Mouse (Mus musculus) spleen, postnatal 36 days (tissue): ENCODE results near the gene 2210016L21Rik.
A peak's percentile ranks its signal among the peaks of the same experiment; 100 is the strongest.

ENCODE experiments used
- DNase-seq, 2 experiments: peaks; one replicate each; pipeline ENCODE4 v3.0.0; 2022; ENCODE audit warnings: low spot score in 2 of 2, mixed read lengths in 1 of 2

The 2210016L21Rik gene

DNA sequence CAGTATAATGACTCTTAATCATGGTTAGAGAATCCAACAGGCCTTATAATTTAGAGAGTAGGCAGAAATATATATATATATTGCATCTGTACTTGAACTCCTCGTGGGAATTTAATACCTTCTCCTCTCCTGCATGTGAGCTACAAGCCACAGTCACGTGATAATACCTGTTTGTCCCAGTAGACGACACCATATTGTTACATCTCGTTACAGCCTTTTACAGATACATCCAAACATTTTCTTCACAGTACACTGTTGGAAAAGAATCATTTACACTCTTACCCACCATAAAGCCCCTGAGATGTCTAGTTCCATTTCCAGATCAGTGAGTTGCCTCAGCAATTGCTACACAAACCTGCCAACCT is 790 bp downstream of the 2210016L21Rik start:
- no peak for DNase-seq

DNA sequence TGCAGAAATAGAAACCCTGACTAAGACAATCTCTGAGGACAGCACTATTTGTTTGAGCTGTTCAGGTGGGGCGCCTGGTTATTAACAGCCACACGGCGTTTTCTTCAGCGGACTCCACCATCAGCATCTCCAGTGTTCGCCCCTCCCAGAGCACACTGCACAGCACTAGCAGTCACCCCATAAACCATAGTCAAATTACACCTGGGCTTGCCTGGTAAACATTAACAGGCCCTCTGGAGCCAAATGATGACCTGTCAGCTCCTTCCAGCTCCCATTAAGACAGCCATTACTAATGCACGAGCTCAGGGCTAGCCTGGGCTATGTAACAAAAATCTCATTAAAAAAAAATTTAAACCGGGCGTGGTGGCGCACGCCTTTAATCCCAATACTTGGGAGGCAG is 3.1 kb downstream of the 2210016L21Rik start:
- DNase-seq = no peak

DNA sequence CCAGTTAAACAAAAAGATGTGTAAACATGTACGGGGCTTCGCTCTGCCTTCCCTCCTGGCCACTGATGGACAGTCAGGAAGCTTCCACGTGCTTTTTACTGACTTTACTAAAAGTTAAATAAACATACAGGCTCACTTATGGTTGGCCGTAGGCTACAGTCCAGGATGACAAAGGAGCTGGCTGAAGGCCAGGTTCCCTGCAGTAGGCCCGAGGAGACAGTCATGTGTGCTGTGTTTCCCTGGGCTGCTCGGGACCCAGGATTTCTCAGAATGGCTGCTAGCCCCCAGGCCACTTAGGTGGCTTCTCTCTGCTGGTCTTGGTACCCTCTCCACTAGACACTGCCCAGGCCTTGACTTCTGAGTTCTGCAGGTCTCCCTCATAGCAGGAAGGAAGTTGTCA is 6.9 kb downstream of the 2210016L21Rik start:
- no peak for DNase-seq

DNA sequence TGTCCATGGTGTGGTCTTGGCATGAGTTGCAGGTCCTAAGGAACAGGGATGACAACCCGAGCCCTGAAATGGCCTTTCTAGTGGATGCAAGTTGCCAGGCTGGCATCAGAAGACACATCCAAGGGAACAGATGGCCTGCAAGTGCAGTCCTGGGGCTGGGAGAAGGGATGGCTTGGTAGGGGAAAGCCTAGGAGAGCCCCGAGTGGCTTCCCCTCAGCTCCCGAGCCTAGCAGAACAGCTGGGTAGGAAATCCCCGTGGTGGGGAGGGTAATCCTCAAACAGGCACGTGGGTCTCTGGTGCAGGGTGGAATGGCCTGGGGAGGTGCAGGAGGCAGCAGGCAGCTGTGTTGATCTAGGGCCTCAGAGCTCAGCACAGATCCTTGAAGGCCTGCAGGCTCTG is 7.4 kb downstream of the 2210016L21Rik start:
- no peak for DNase-seq

DNA sequence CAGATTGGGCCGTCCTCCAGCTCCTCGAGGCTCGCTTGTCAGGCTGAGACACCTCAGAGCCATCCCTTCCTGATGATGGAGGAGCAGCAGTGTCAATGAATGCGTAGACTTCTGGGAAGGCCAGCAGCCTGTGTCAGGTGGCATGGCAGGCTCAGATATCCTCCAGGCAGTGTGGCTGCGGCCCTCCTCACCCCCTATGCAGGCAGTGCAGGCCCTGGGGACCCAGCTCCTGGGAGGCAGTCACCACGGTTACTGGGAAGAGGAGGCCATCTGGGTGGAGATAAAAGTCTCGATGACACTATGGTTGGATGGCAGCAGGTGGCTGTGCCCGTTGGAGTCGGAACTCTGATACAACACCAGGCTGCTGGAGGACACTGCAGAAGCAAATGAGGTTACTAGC is 7.9 kb downstream of the 2210016L21Rik start:
- DNase-seq = no peak

DNA sequence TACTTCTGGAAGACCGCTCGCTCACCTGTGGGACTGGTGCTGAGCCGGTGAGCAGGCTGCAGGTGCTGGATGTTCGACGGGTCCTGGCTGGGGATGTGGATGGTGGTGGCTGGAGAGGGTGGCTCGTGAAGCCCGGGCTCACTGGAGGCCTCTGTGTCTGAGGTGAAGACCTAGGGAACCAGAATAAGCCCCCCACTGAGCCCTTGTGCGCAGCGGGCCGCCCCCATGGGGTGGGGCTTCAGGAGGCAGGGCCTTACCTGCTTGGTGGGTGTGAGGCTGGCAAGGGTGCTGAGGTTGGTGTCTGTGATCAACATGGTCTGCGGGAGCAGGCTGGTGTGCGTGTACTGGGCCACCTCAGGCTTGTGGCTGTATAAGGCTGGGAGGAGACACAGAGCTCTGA is 8.7 kb downstream of the 2210016L21Rik start:
- DNase-seq = no peak

DNA sequence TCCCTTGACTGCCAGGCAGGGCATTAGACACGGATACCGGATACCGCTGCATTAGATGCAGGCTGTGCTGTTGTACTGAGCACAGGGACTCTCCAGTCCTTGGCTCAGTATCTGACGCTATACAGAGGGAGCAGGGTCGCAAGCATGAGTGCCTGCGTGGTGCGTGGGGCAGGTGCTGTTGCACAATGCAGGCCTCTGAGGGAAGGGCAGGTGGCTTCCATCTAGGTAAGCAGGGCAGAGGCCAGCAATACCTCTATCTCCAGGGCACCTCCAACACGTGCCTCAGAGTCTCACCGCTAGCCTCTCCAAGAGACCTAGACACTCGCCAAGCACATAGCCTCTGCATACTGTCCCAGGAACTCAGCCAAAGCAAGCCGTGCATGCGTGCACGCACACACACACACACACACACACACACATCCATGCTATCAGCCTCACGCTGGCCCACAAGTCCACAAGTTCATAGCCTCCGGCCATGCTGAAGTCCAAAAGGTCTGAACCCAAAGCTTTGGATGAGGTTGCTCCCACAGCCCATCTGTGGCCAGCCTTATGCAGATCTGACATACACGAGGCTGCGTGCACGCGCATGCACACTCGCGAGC is 9.4 kb downstream of the 2210016L21Rik start:
- no peak for DNase-seq

DNA sequence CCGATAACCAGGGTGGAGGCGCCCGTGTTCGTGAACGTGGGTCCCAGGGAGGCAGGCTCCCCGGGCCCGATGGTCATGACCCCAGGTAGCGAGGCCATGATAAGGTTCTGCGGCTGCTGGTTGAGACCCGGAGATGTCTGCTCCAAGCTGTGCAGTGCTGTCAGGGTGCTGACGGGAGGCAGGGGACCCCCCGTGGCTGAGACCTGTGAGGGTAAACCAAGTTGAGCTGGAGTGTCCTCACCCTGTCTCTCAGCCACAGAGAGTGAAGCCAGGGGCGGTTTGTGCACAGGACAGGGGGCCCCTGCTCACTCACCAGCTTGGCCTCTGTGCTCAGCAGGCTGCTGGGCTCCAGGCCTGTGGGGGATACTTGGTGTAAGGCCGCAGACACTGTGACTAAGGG is 11.4 kb downstream of the 2210016L21Rik start:
- no peak for DNase-seq

DNA sequence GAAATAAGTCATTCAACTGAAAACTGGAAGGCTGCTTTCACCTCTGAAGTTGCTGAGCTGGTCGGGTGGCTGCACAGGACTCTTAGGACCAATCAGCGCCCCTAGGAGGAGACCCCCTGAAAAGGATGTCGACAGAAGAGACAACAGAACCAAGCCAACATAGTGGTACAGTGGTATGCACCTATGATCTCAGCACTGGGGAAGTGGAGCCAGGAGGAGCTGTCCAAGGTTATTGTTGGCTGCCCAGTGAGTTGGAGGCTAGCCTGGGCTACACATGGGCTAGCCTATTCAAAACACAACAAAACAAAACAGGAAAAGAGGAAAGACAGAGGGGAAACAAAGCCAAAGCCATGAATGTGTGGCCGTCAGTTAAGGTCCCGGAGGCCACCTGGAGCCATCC is 16.1 kb downstream of the 2210016L21Rik start:
- DNase-seq = no peak

DNA sequence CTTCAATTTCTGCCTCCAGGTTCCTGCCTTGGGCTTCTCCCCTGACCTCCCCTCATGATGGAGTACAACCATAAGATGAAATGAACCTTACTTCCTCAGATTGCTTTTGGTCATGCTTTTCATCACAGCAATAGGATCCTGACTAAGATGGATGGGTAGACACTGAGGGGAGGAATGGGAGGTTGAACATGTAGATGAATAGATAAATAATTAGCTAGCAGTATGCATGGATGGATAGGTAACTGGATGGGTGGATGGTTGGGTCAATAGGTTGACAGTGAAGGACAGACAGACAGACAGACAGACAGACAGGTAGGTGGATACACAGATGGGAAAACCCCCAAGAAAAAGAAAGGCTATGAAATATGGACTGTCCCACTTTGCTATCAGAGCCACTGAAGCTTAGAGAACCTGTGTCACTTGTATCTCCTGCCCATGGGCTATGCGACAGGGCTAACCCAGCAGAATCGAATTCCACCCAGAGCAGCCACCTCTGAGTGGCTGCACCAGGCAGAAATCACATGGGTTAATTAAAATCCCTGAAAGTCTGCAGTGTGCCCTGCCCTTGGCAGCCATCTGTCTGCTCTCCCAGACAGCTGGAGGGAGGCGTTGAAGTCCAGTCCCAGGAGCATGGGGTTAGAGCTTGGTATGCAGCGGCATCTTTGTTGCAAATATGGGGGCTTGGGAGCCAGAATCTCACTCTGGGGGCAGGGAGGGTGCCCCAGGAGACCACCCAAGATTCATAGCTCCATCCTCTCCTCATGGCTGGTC is 19.8 kb downstream of the 2210016L21Rik start:
- no peak for DNase-seq

DNA sequence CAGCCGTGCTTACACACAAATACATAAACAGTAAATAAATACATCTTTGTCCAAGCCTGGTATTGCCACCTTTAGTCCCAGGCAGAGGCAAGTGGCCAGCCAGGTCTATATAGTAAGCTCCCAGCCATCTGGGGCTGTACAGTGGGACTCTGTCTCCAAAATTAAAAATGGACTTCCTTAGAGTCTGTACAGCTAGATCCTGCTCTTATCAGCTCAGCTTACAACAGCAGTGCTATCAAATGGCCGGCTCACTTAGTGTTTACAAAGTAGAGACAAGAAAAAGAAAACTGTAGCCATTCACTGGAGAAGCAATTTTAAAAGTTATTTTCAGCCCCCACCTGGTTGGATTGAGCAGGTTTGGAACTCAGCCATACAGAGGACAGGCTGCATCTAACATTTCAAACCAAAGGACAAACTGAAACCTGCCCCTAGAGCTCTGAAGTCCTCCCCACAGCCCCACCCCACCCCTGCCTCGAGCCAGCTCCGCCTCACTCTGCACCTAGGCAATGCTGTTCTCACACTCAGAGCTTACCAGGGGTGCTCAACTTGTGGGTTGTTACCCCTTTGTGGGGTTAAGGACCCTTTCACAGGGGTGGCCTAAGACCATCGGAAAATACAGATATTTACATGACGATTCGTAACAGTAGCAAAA is 22.5 kb downstream of the 2210016L21Rik start:
- DNase-seq = no peak

DNA sequence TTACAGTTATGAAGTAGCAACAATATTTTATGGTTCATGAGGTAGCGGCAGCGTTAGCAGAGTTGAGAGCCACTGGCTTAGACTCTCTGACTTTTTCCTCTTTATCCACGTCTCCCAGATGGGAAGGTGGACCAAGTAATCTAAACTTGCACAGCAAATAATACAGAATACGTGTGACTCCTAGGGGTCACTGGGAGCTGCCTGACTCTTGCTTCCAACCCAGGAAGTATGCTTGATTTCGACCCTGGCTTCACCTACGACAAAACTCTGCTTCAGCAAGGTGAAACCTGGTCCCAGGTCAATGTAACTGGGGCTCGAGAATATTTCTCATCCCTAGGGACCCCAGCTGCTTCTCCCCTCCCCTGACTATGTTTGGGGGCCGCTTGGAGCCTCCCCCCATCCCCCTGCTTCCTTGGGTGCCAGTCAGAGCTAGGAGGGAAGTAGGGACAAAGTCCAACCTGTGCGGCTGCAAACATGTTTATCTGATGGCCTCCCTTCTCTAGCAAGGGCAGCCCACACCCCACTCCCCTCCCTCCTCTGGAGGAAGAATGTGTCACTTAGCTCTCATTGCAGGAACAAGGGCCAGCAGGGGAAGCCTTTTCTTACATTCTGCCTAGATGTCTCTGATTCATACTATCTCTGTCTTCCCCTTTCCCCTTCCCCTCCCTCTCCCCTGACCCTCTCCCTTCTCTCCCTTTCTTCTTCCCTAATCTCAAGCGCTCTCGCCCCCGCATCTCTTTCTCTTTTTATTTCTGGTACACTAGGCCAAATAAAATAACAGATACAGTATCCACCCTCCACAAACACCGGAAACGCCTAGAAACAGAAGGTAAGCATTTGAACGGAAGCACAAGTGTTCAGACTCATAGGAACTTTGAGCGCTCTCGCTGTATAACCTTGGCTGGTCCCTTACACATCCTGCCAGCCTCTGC is 23.3 kb downstream of the 2210016L21Rik start:
- no peak for DNase-seq

DNA sequence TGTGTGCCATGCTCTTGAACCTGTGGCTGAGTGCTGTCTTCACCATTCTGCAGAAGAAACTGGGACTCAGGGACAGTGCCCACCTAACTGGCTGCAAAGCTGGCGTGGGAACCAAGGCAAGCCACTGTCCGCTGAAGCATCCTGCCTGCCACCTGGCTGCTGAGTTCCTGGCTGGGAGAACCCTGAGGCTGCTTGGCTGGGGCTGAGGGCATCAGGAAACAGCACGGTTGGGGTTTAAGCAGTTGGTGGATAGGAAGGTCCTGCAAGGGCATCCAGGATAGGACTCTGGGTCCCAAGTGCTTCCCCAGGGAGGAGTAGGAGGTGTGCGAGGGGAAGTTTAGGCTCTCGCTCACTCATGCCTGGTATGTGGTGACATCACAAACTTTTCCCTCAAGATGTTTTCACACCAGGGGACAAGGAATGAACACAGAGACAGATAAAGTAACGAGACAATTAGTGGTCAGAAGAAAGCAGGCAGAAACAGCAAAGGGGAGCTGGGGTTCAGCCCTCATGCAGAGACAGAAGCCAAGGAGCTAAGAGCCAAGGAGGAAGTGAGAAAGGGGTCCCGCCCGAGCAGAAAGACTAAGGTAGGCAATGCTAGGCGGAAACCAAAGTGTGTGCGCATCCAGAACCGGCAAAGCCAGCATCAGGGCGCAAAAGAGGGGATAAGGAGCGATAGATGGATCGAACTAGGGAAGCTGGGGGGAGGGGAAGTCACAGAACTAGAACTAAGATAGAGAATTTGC is 25.7 kb downstream of the 2210016L21Rik start:
- peak in 1 of 2 experiments; percentile 22 for DNase-seq

DNA sequence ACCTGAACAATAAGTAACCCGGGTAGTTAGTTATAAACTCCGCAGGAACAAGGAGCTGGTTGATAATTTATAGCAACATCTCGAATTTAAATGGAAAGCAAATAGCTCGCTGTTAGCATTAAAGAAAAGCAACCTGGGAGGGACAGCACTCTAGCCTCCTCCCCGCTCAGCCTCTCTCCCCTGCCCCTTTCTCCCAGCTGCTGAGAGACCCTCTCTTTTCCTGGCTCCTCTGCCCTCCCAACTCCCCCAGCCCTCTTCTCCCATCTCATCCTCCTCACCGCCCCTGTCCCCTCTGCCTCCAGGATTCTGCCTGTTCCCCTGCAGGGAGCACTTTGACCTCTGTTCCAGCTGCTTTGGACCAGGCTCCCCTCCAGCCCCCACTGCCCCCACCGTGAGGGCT is 26.7 kb downstream of the 2210016L21Rik start:
- DNase-seq = no peak

DNA sequence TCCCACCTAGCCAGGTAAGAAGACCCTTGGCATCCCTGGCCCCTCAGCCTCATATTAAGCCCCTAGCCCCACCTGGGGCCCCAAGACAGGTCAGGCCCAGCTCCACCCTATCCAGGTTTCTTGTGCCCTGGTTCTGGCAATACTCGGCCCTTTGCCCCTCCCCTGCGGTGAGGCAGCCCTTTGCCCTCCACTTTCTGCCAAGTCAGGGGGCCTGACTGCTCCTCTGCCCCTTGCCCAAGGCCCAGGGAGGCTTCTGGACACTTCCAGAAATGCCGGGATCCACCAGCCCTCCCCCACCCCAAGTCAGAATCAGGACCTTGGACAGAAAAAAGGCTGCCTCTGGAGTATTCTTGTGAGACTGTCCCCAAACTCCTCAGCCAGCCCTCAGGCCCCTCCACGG is 27.1 kb downstream of the 2210016L21Rik start:
- no peak for DNase-seq

DNA sequence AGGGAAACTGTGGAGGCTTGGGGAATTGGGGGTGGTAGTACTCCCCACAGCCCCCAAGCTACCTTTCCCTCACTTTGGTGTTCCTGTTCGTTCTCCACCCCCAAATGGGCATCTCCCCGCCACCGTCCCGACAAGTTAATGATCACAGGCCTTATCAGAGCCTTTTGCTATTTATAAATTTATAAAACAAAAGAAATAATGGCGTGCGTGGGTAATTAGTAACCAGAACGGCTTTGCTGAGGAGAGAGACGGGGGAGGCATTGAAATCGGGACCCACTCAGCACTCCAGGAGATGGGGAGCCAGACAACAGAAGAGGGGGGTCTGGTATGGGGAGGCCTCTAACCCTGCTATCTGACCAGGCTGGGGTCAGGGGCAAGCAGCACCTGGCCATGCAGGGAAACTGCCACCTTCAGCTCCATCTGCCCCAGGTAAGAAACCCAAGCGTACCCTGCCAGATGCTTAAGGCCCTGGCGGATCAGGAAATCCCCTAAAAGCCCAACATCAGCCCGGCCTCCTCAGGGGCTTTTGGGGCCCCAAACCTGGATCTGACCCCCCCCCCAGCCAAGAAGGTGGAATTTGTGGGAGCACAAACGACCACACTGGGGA is 27.8 kb downstream of the 2210016L21Rik start:
- DNase-seq = no peak

DNA sequence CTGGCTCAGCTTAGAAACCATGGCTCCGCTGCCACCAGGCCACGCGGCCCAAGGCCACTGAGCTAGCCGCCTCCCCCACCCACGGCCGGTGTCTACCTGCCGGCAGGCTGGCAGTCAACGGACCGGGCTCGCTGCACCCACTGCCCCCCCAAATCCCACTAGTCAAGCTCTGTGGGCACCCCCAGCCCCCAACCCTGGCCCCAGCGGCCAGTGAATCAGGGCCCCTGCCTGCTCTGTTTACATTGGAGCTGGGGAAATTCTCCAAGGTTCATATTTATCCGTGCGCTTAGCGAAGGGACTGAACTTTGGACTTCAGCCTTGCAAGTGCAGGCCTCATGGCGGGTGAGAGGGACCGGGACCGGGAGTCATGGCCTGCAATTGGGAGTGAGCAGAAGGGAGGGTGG is 28.9 kb downstream of the 2210016L21Rik start, which contains the start of gene Hnf1a:
Gene Hnf1a (minus strand): TSS at position 271 of the 404 bp plus-strand sequence.
- no peak for DNase-seq

DNA sequence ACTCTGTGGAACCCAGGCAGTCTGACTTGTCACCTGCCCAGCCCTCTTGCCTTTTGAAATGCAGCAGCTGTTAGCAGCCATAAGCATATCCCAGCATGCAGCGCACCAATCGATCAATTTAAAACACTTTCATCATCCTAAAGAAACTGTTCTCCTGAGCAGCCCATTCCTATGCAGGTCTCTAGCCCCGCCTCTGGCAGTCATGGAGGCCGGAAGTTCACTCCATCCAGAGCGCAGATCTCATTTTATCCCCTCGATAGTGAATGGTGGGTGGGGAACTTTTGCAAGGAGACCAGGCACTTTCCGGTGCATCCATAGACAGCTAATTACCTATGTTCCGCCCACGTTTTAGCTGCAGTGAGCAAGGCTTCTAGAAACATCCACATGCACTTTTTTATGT is 30.2 kb downstream of the 2210016L21Rik start:
- no peak for DNase-seq

DNA sequence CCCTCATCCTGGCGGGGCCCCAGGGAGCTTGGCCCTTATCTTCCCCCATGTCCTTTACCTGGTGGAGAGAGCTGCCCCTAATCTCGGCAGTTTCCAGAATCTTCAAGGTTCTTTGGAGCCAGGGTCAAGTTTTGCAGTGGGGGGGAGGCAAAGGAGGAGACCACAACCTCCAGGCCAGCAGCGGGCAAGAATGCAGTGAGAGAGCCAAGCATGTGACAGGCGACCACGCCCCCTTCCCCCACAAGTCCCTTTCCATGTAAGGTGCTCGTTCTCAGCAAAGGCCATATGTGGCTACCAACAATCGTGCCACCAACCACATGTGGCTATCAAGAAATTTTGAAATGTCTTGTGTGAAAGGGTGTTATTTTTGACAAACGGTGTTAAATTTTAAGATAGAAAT is 31.2 kb downstream of the 2210016L21Rik start:
- DNase-seq = no peak

DNA sequence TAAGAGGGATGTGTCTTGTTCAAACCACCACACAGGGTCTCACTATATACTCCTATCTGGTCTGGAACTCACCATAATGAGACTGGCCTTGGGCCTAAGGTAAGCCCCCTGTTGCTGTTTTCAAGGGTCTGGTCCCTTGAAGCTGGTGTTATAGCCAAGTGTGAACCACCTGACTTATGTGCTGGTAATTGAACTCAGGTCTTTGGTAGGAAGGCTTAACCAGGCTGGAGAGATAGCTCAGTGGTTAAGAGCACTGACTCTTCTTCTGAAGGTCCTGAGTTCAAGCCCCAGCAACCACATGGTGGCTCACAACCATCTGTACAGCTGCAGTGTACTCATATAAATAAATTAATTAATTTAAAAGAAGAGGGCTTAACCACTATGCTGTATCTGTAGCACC is 35.0 kb downstream of the 2210016L21Rik start:
- no peak for DNase-seq

DNA sequence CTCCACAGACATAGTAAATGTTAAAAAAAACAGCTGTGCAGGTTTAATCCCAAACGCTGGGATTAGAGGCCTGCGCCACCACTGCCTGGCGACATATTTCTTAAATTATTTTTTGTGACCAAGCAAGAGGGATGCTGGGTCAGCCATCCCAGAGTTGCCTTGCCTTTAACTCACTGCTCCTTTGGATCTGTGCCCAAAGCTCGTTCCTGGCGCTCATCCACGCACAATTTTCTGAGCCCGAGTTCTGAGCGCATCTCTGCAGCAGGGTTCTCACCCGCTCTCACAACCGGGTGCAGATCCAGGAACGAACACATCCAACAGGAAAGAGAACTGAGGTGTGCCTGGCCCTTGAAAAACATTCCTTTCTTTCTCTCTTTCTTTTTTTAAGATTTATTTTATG is 36.5 kb downstream of the 2210016L21Rik start:
- DNase-seq = no peak
